Mouse (Mus musculus): ENCODE measurements at regions not wholly inside any gene's neighbourhood (a gene's known extent, or its start where the extent isn't known, plus 50 kb on each side); places are given as distances from the start of the nearest gene placed in this dataset.

GRCm38 (mm10) chr9:13974870-13975269 is 147.4 kb downstream of the Fam76b start:
- peak; percentile 25 to 53 for DNase-seq (ENCODE audit: inconsistent age in 2 of 2, low spot score in 1 of 2)

GRCm38 (mm10) chr9:13978842-13979241 is 151.3 kb downstream of the Fam76b start:
- no peak for DNase-seq (ENCODE audit: inconsistent age in 2 of 2, low spot score in 1 of 2)

- DNase-seq (ENCODE audit: inconsistent age in 2 of 2, low spot score in 1 of 2): peak; percentile 7 to 66
These were observed 160.0 kb downstream of the Fam76b start for GRCm38 (mm10) chr9:13987486-13987885.

- DNase-seq (ENCODE audit: inconsistent age in 2 of 2, low spot score in 1 of 2): no peak
These were observed 161.4 kb downstream of the Fam76b start for GRCm38 (mm10) chr9:13988901-13989300.

- no peak for DNase-seq (ENCODE audit: inconsistent age in 2 of 2, low spot score in 1 of 2)
These were observed 163.4 kb downstream of the Fam76b start for GRCm38 (mm10) chr9:13990960-13991359.

GRCm38 (mm10) chr9:13992728-13993127 is 165.2 kb downstream of the Fam76b start:
- no peak for DNase-seq (ENCODE audit: inconsistent age in 2 of 2, low spot score in 1 of 2)

- no peak for DNase-seq (ENCODE audit: inconsistent age in 2 of 2, low spot score in 1 of 2)
These were observed 171.8 kb downstream of the Fam76b start for GRCm38 (mm10) chr9:13999358-13999757.

GRCm38 (mm10) chr9:14001517-14001916 is 174.0 kb downstream of the Fam76b start:
- peak in 1 of 2 experiments; percentile 44 for DNase-seq (ENCODE audit: inconsistent age in 2 of 2, low spot score in 1 of 2)

GRCm38 (mm10) chr9:14002236-14002635 is 174.7 kb downstream of the Fam76b start:
- DNase-seq (ENCODE audit: inconsistent age in 2 of 2, low spot score in 1 of 2): no peak

- no peak for DNase-seq (ENCODE audit: inconsistent age in 2 of 2, low spot score in 1 of 2)
These were observed 175.6 kb downstream of the Fam76b start for GRCm38 (mm10) chr9:14003163-14003562.

- DNase-seq (ENCODE audit: inconsistent age in 2 of 2, low spot score in 1 of 2): no peak
These were observed 178.9 kb downstream of the Fam76b start for GRCm38 (mm10) chr9:14006233-14006984.

GRCm38 (mm10) chr9:14009451-14009850 is 181.9 kb downstream of the Fam76b start:
- DNase-seq (ENCODE audit: inconsistent age in 2 of 2, low spot score in 1 of 2): no peak

- peak in 1 of 2 experiments; percentile 69 for DNase-seq (ENCODE audit: inconsistent age in 2 of 2, low spot score in 1 of 2)
These were observed 182.9 kb downstream of the Fam76b start for GRCm38 (mm10) chr9:14010261-14010949.

GRCm38 (mm10) chr9:14024216-14024615 is 196.7 kb downstream of the Fam76b start:
- no peak for DNase-seq (ENCODE audit: inconsistent age in 2 of 2, low spot score in 1 of 2)

GRCm38 (mm10) chr9:14024701-14025100 is 197.2 kb downstream of the Fam76b start:
- DNase-seq (ENCODE audit: inconsistent age in 2 of 2, low spot score in 1 of 2): no peak

- no peak for DNase-seq (ENCODE audit: inconsistent age in 2 of 2, low spot score in 1 of 2)
These were observed 200.5 kb downstream of the Fam76b start for GRCm38 (mm10) chr9:14028056-14028455.

GRCm38 (mm10) chr9:14031358-14032047 is 204.0 kb downstream of the Fam76b start:
- no peak for DNase-seq (ENCODE audit: inconsistent age in 2 of 2, low spot score in 1 of 2)

GRCm38 (mm10) chr9:14032048-14032362 is 204.5 kb downstream of the Fam76b start:
- DNase-seq (ENCODE audit: inconsistent age in 2 of 2, low spot score in 1 of 2): no peak

- no peak for DNase-seq (ENCODE audit: inconsistent age in 2 of 2, low spot score in 1 of 2)
These were observed 208.0 kb downstream of the Fam76b start for GRCm38 (mm10) chr9:14035526-14035925.

GRCm38 (mm10) chr9:14041900-14042435 is 214.5 kb downstream of the Fam76b start:
- DNase-seq (ENCODE audit: inconsistent age in 2 of 2, low spot score in 1 of 2): no peak

GRCm38 (mm10) chr9:14048224-14048623 is 220.7 kb downstream of the Fam76b start:
- DNase-seq (ENCODE audit: inconsistent age in 2 of 2, low spot score in 1 of 2): no peak

GRCm38 (mm10) chr9:14053704-14054103 is 221.2 kb upstream of the Sesn3 start:
- DNase-seq (ENCODE audit: inconsistent age in 2 of 2, low spot score in 1 of 2): peak in 1 of 2 experiments; percentile 69
